Mouse (Mus musculus) testis, adult 2 months (tissue): ENCODE data around the gene Exosc10.

Source experiments
- CTCF ChIP-seq: fragments of 200-500 bp; IDR thresholded peaks from 2 replicates; pipeline ENCODE4 v1.5.1; 2012; ENCODE audit warnings: low read depth, mild to moderate bottlenecking, inconsistent platforms, low read length, moderate library complexity; ENCODE audit not compliant: control insufficient read depth, insufficient read depth, insufficient replicate concordance
- POLR2A ChIP-seq: fragments of 200-500 bp; IDR thresholded peaks from 2 replicates; pipeline ENCODE4 v1.6.1; 2012; ENCODE audit warnings: low read depth, mild to moderate bottlenecking, inconsistent platforms, low read length, moderate library complexity; ENCODE audit not compliant: control insufficient read depth

DNA sequence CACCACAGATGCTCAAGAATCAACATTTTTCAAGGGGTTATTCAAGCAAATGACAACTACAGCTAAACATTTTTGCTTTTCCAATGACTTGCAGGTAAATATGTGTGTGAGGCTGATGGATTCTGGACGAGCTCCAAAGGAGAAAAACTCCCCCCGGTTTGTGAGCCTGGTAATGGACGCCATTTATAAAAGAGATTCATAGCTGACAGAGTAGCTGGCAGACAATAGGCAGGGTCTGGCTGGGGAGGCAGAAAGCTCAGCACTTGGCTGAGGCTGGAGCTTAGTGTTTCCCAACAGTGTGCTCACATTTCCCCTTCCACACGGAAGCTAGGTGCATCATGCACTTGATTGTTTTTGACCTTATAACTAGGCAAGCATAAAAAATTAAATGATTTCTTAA lies 54.3 kb downstream of the Exosc10 start:
- no peak for TF ChIP-seq CTCF
- no peak for TF ChIP-seq POLR2A
